Comparison of ENCODE assay signal across 25 mouse cellular contexts in the genomic region with DNA sequence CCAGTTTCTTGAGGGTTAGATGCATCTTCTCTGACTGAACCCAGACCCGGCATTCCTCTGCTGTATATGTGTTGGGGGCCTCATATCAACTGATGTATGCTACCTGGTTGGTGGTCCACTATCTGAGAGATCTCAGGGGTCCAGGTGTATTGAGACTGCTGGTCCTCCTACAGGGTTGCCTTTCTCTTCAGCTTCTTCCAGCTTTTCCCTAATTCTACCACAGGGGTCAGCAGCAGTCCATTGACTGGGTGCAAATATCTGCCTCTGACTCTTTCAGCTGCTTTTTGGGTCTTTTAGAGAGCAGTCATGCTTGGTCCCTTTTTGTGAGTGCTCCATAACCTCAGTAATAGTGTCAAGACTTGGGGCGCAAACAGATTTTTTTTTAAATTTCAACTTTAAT. TPM values are rescaled to one million over a fixed set of nuclear protein-coding genes. Genes with fewer than 3 reads are reported as not detected.
A peak's percentile ranks its signal among the peaks of the same experiment; 100 is the strongest.
DNase-seq lines count a peak whose midpoint lies in the region; ATAC-seq and TF ChIP-seq lines count a peak whose summit lies in the region.
"Had no signal": no experiment of that assay in that cellular context is flagged by ENCODE, and none has a peak within 500 bp of the region (broad histone marks: within the 10 kb centered on the region; RNA-seq: fewer than 3 reads in every experiment).

No protein-coding gene starts in this region.

- no peak for ATAC-seq in forebrain, postnatal 0 days
- ATAC-seq in kidney, postnatal 0 days (replicated peaks; ENCODE audit: low FRiP score, low read depth), result no peak
- ATAC-seq in lung, embryonic 14.5 days (ENCODE audit: insufficient read depth), result no peak
- ATAC-seq in stomach, postnatal 0 days (ENCODE audit: low FRiP score, low TSS enrichment), result no peak
- ATAC-seq: CD4-positive, CD25-positive, alpha-beta regulatory T cell, adult 4 months; forebrain, embryonic 14.5 days had no signal

- no peak for TF ChIP-seq EP300 in stomach, postnatal 0 days (optimal IDR thresholded peaks at IDR 0.05)

- no peak overlapping the region for H3K4me3 ChIP-seq in forebrain, postnatal 0 days (ENCODE audit: low read depth, low read length)
- no peak overlapping the region for H3K4me3 ChIP-seq in forebrain, embryonic 10.5 days
- no peak overlapping the region for H3K4me3 ChIP-seq in kidney, postnatal 0 days (replicated peaks; ENCODE audit: low read depth, low read length)
- H3K4me3 ChIP-seq in lung, embryonic 14.5 days (ENCODE audit: low read depth, low read length), result no peak overlapping the region
- H3K4me3 ChIP-seq in stomach, postnatal 0 days (ENCODE audit: low read depth, low read length), result no peak overlapping the region
- H3K4me3 ChIP-seq: embryonic facial prominence, embryonic 10.5 days; heart, embryonic 12.5 days; hindbrain, embryonic 15.5 days had no signal

- no peak overlapping the region for H3K27ac ChIP-seq in forebrain, postnatal 0 days (ENCODE audit: low read depth, low read length)
- H3K27ac ChIP-seq in forebrain, embryonic 10.5 days, result no peak overlapping the region
- no peak overlapping the region for H3K27ac ChIP-seq in kidney, postnatal 0 days
- H3K27ac ChIP-seq in lung, embryonic 14.5 days (ENCODE audit: low read depth), result no peak overlapping the region
- H3K27ac ChIP-seq in stomach, postnatal 0 days (replicated peaks), result no peak overlapping the region
- H3K27ac ChIP-seq: embryonic facial prominence, embryonic 10.5 days; hindbrain, embryonic 15.5 days had no signal

- no peak overlapping the region for H3K4me2 ChIP-seq in forebrain, postnatal 0 days (ENCODE audit: low read depth)
- H3K4me2 ChIP-seq in kidney, postnatal 0 days (ENCODE audit: low read length), result no peak overlapping the region
- H3K4me2 ChIP-seq in lung, embryonic 14.5 days, result no peak overlapping the region
- no peak overlapping the region for H3K4me2 ChIP-seq in stomach, postnatal 0 days (replicated peaks; ENCODE audit: low read depth)
- H3K4me2 ChIP-seq: heart, embryonic 12.5 days; hindbrain, embryonic 15.5 days had no signal

- no peak overlapping the region for H3K9ac ChIP-seq in forebrain, postnatal 0 days
- no peak overlapping the region for H3K9ac ChIP-seq in kidney, postnatal 0 days (ENCODE audit: low read depth, low read length)
- no peak overlapping the region for H3K9ac ChIP-seq in lung, embryonic 14.5 days
- no peak overlapping the region for H3K9ac ChIP-seq in stomach, postnatal 0 days (ENCODE audit: low read length)
- H3K9ac ChIP-seq: heart, embryonic 12.5 days; hindbrain, embryonic 15.5 days had no signal

- DNase-seq in forebrain, postnatal 0 days, result no peak
- DNase-seq in forebrain, embryonic 10.5 days (ENCODE audit: extremely low spot score, low spot score), result no peak
- DNase-seq in kidney, postnatal 0 days (ENCODE audit: low spot score), result no peak
- DNase-seq in kidney, postnatal 4 days, result no peak
- DNase-seq in lung, embryonic 14.5 days, result no peak
- DNase-seq in lung, postnatal 10 days, result no peak
- no peak for DNase-seq in stomach, postnatal 0 days (ENCODE audit: low spot score)
- DNase-seq: adrenal gland, postnatal 14 days; B cell, adult 2 months; cerebellum, adult 18-20 months; cerebellum, postnatal 10 days; gastrocnemius, postnatal 36 days; heart, adult 18-20 months; heart, postnatal 36 days had no signal

- H3K4me1 ChIP-seq in forebrain, postnatal 0 days (ENCODE audit: insufficient read depth), result no peaks in the 10 kb centered on the region
- H3K4me1 ChIP-seq in forebrain, embryonic 10.5 days, result no peaks in the 10 kb centered on the region
- no peaks in the 10 kb centered on the region for H3K4me1 ChIP-seq in kidney, postnatal 0 days (replicated peaks; ENCODE audit: insufficient read depth, low read length)
- H3K4me1 ChIP-seq in lung, embryonic 14.5 days (ENCODE audit: insufficient read depth), result no peaks in the 10 kb centered on the region
- H3K4me1 ChIP-seq in stomach, postnatal 0 days (replicated peaks; ENCODE audit: control insufficient read depth, insufficient read depth), result no peaks in the 10 kb centered on the region
- H3K4me1 ChIP-seq: embryonic facial prominence, embryonic 10.5 days; hindbrain, embryonic 15.5 days had no signal

- no peaks in the 10 kb centered on the region for H3K27me3 ChIP-seq in forebrain, postnatal 0 days (ENCODE audit: insufficient read depth, low read length)
- H3K27me3 ChIP-seq in forebrain, embryonic 10.5 days (ENCODE audit: poor library complexity, severe bottlenecking), result no peaks in the 10 kb centered on the region
- H3K27me3 ChIP-seq in kidney, postnatal 0 days (ENCODE audit: insufficient read depth, low read length), result no peaks in the 10 kb centered on the region
- no peaks in the 10 kb centered on the region for H3K27me3 ChIP-seq in lung, embryonic 14.5 days (ENCODE audit: insufficient read depth, low read length)
- no peaks in the 10 kb centered on the region for H3K27me3 ChIP-seq in stomach, postnatal 0 days (ENCODE audit: control insufficient read depth, insufficient read depth, low read length)
- H3K27me3 ChIP-seq: heart, embryonic 12.5 days; hindbrain, embryonic 15.5 days had no signal

- TF ChIP-seq CTCF in forebrain, postnatal 0 days (IDR thresholded peaks at IDR 0.05; ENCODE audit: low read depth), result 0 out of 2 replicates have a peak, but pooled peaks have one; percentile 4
- TF ChIP-seq CTCF in kidney, postnatal 0 days (IDR thresholded peaks at IDR 0.05; ENCODE audit: low read depth), result peak; percentile 42; the same call in 1 of the 2 replicates
- peak; percentile 22; the same call in 1 of the 2 replicates for TF ChIP-seq CTCF in lung, embryonic 14.5 days (IDR thresholded peaks at IDR 0.05; ENCODE audit: low read depth)
- TF ChIP-seq CTCF in stomach, postnatal 0 days (IDR thresholded peaks at IDR 0.05; ENCODE audit: low read depth), result peak; percentile 51

- H3K9me3 ChIP-seq in forebrain, postnatal 0 days (ENCODE audit: low read length), result 0 out of 2 replicates have a peak, but pooled peaks cover 4% of the 10 kb centered on the region
- H3K9me3 ChIP-seq in forebrain, embryonic 10.5 days, result peaks cover 12% of the 10 kb centered on the region
- no peaks in the 10 kb centered on the region for H3K9me3 ChIP-seq in kidney, postnatal 0 days (replicated peaks; ENCODE audit: low read length)
- no peaks in the 10 kb centered on the region; the same call in 1 of the 2 replicates for H3K9me3 ChIP-seq in lung, embryonic 14.5 days (ENCODE audit: low read depth, low read length)
- H3K9me3 ChIP-seq in stomach, postnatal 0 days (ENCODE audit: control insufficient read depth, low read length), result no peaks in the 10 kb centered on the region
- H3K9me3 ChIP-seq: hindbrain, embryonic 15.5 days had no signal

- H3K36me3 ChIP-seq in forebrain, postnatal 0 days (ENCODE audit: insufficient read depth), result no peaks in the 10 kb centered on the region
- H3K36me3 ChIP-seq in forebrain, embryonic 10.5 days (replicated peaks), result no peaks in the 10 kb centered on the region
- no peaks in the 10 kb centered on the region for H3K36me3 ChIP-seq in kidney, postnatal 0 days (ENCODE audit: insufficient read depth, low read length)
- H3K36me3 ChIP-seq in lung, embryonic 14.5 days (ENCODE audit: insufficient read depth), result no peaks in the 10 kb centered on the region
- H3K36me3 ChIP-seq in stomach, postnatal 0 days (ENCODE audit: control insufficient read depth, insufficient read depth, low read length), result no peaks in the 10 kb centered on the region
- H3K36me3 ChIP-seq: embryonic facial prominence, embryonic 10.5 days; heart, embryonic 12.5 days; hindbrain, embryonic 15.5 days had no signal

- WGBS in forebrain, postnatal 0 days, result 89% methylated on average over 2 of the region's 2 CpGs
- 90% methylated on average over 2 of the region's 2 CpGs for WGBS in forebrain, embryonic 10.5 days
- WGBS in kidney, postnatal 0 days, result 82% methylated on average over 2 of the region's 2 CpGs
- 87% methylated on average over 2 of the region's 2 CpGs for WGBS in lung, embryonic 14.5 days
- WGBS in stomach, postnatal 0 days, result 92% methylated on average over 2 of the region's 2 CpGs

RNA-seq across cellular contexts. Expression of a gene that starts 8.8 kb away (rescaled TPM):
- total RNA-seq in forebrain, postnatal 0 days (2014; rRNA removed), result 143 and 153 TPM in 2 replicates
- 77.9 and 83.8 TPM in 2 replicates for polyA plus RNA-seq in forebrain, postnatal 0 days (2015; fragmentation: Nextera tagmentation; extraction: Ambion mirVana)
- 69.6 and 82.1 TPM in 2 replicates for polyA plus RNA-seq in forebrain, embryonic 10.5 days (2016; fragmentation: Nextera tagmentation; extraction: Ambion mirVana)
- polyA plus RNA-seq in kidney, postnatal 0 days (2015; fragmentation: Nextera tagmentation; extraction: Ambion mirVana), result 97.2 and 99.1 TPM in 2 replicates
- polyA plus RNA-seq in lung, embryonic 14.5 days (2014; fragmentation: Nextera tagmentation; extraction: Ambion mirVana), result 105 and 108 TPM in 2 replicates
- 97.2 and 100 TPM in 2 replicates for polyA plus RNA-seq in stomach, postnatal 0 days (2015; fragmentation: Nextera tagmentation; extraction: Ambion mirVana)

RNA-seq across cellular contexts. Expression of a gene that starts 9.0 kb away (rescaled TPM):
- total RNA-seq in forebrain, postnatal 0 days (2014; rRNA removed), result not detected in 2 replicates
- polyA plus RNA-seq in forebrain, postnatal 0 days (2015; fragmentation: Nextera tagmentation; extraction: Ambion mirVana), result not detected in 2 replicates
- not detected in 2 replicates for polyA plus RNA-seq in forebrain, embryonic 10.5 days (2016; fragmentation: Nextera tagmentation; extraction: Ambion mirVana)
- not detected in 2 replicates for polyA plus RNA-seq in kidney, postnatal 0 days (2015; fragmentation: Nextera tagmentation; extraction: Ambion mirVana)
- polyA plus RNA-seq in lung, embryonic 14.5 days (2014; fragmentation: Nextera tagmentation; extraction: Ambion mirVana), result not detected in 2 replicates
- polyA plus RNA-seq in stomach, postnatal 0 days (2015; fragmentation: Nextera tagmentation; extraction: Ambion mirVana), result not detected in 2 replicates
- total RNA-seq: adrenal gland, adult 18-20 months; adrenal gland, postnatal 14 days; gastrocnemius, adult 8-10 months; gastrocnemius, postnatal 36 days; heart, adult 18-20 months; heart, postnatal 36 days; MEL had no signal
- polyA plus RNA-seq: CD4-positive, CD25-positive, alpha-beta regulatory T cell, adult 4 months; embryonic facial prominence, embryonic 10.5 days; embryonic facial prominence, embryonic 14.5 days; forebrain, embryonic 14.5 days; heart, embryonic 12.5 days; heart, embryonic 16.5 days; hindbrain, embryonic 11.5 days; hindbrain, embryonic 15.5 days had no signal

RNA-seq across cellular contexts. Expression of a gene that starts 50.8 kb away (rescaled TPM):
- total RNA-seq in forebrain, postnatal 0 days (2014; rRNA removed), result 123 and 160 TPM in 2 replicates
- polyA plus RNA-seq in forebrain, postnatal 0 days (2015; fragmentation: Nextera tagmentation; extraction: Ambion mirVana), result 253 and 292 TPM in 2 replicates
- 356 and 363 TPM in 2 replicates for polyA plus RNA-seq in forebrain, embryonic 10.5 days (2016; fragmentation: Nextera tagmentation; extraction: Ambion mirVana)
- polyA plus RNA-seq in kidney, postnatal 0 days (2015; fragmentation: Nextera tagmentation; extraction: Ambion mirVana), result 305 and 316 TPM in 2 replicates
- 293 and 296 TPM in 2 replicates for polyA plus RNA-seq in lung, embryonic 14.5 days (2014; fragmentation: Nextera tagmentation; extraction: Ambion mirVana)
- polyA plus RNA-seq in stomach, postnatal 0 days (2015; fragmentation: Nextera tagmentation; extraction: Ambion mirVana), result 218 and 234 TPM in 2 replicates

RNA-seq across cellular contexts. Expression of a gene that starts 50.9 kb away (rescaled TPM):
- 46.9 and 56.0 TPM in 2 replicates for total RNA-seq in forebrain, postnatal 0 days (2014; rRNA removed)
- 27.8 and 28.9 TPM in 2 replicates for polyA plus RNA-seq in forebrain, postnatal 0 days (2015; fragmentation: Nextera tagmentation; extraction: Ambion mirVana)
- polyA plus RNA-seq in forebrain, embryonic 10.5 days (2016; fragmentation: Nextera tagmentation; extraction: Ambion mirVana), result 45.2 and 51.9 TPM in 2 replicates
- polyA plus RNA-seq in kidney, postnatal 0 days (2015; fragmentation: Nextera tagmentation; extraction: Ambion mirVana), result 33.3 and 34.8 TPM in 2 replicates
- polyA plus RNA-seq in lung, embryonic 14.5 days (2014; fragmentation: Nextera tagmentation; extraction: Ambion mirVana), result 53.4 and 54.5 TPM in 2 replicates
- polyA plus RNA-seq in stomach, postnatal 0 days (2015; fragmentation: Nextera tagmentation; extraction: Ambion mirVana), result 15.2 and 17.5 TPM in 2 replicates
